Comparison of ENCODE assay signal across 11 mouse cellular contexts in genomic region chr13:56172901-56173545, GRCm38 (mm10). TPM values are rescaled to one million over a fixed set of nuclear protein-coding genes. Genes with fewer than 3 reads are reported as not detected.
DNase-seq lines count a peak whose midpoint lies in the region; ATAC-seq and TF ChIP-seq lines count a peak whose summit lies in the region.
"Had no signal": no experiment of that assay in that cellular context is flagged by ENCODE, and none has a peak within 500 bp of the region (broad histone marks: within the 10 kb centered on the region; RNA-seq: fewer than 3 reads in every experiment).

No protein-coding gene starts in this region.

- peaks cover 25% of the 10 kb centered on the region for H3K27me3 ChIP-seq in heart, embryonic 10.5 days (ENCODE audit: insufficient read depth, poor library complexity, severe bottlenecking)
- H3K27me3 ChIP-seq in limb, embryonic 13.5 days, result no peaks in the 10 kb centered on the region
- no peaks in the 10 kb centered on the region for H3K27me3 ChIP-seq in stomach, postnatal 0 days (ENCODE audit: control insufficient read depth, insufficient read depth, low read length)

- TF ChIP-seq CTCF in stomach, postnatal 0 days (IDR thresholded peaks at IDR 0.05; ENCODE audit: low read depth), result no peak

- H3K9me3 ChIP-seq in heart, embryonic 10.5 days, result no peaks in the 10 kb centered on the region
- H3K9me3 ChIP-seq in limb, embryonic 13.5 days, result no peaks in the 10 kb centered on the region
- H3K9me3 ChIP-seq in stomach, postnatal 0 days (ENCODE audit: control insufficient read depth, low read length), result no peaks in the 10 kb centered on the region

- no peaks in the 10 kb centered on the region for H3K36me3 ChIP-seq in heart, embryonic 10.5 days
- no peaks in the 10 kb centered on the region for H3K36me3 ChIP-seq in limb, embryonic 13.5 days
- no peaks in the 10 kb centered on the region for H3K36me3 ChIP-seq in stomach, postnatal 0 days (ENCODE audit: control insufficient read depth, insufficient read depth, low read length)

- H3K9ac ChIP-seq in limb, embryonic 13.5 days, result no peak overlapping the region
- H3K9ac ChIP-seq in stomach, postnatal 0 days (ENCODE audit: low read length), result no peak overlapping the region
- H3K9ac ChIP-seq: liver, embryonic 14.5 days had no signal

- H3K27ac ChIP-seq in heart, embryonic 10.5 days, result peak overlapping the region; percentile 36; the same call in 1 of the 2 replicates
- peak overlapping the region; percentile 35; the same call in 1 of the 2 replicates for H3K27ac ChIP-seq in limb, embryonic 13.5 days
- peak overlapping the region; percentile 35; the same call in 1 of the 2 replicates for H3K27ac ChIP-seq in stomach, postnatal 0 days (replicated peaks)
- H3K27ac ChIP-seq: liver, embryonic 14.5 days had no signal

- 45% methylated on average over 7 of the region's 7 CpGs for WGBS in heart, embryonic 10.5 days
- 39% methylated on average over 7 of the region's 7 CpGs for WGBS in limb, embryonic 13.5 days
- 44% methylated on average over 7 of the region's 7 CpGs for WGBS in stomach, postnatal 0 days

- H3K4me1 ChIP-seq in heart, embryonic 10.5 days, result peaks cover 30% of the 10 kb centered on the region
- H3K4me1 ChIP-seq in limb, embryonic 13.5 days, result peaks cover 85% of the 10 kb centered on the region
- no peaks in the 10 kb centered on the region for H3K4me1 ChIP-seq in stomach, postnatal 0 days (replicated peaks; ENCODE audit: control insufficient read depth, insufficient read depth)

- no peak for ATAC-seq in limb, embryonic 13.5 days (ENCODE audit: low FRiP score, low read depth)
- 0 out of 2 replicates have a peak, but pooled peaks have one; percentile 25 for ATAC-seq in stomach, postnatal 0 days (ENCODE audit: low FRiP score, low TSS enrichment)

- no peak for DNase-seq in heart, embryonic 10.5 days (ENCODE audit: low spot score)
- no peak for DNase-seq in heart, postnatal 4 days
- peak; percentile 33 for DNase-seq in thymus, postnatal 0 days (ENCODE audit: low spot score)
- no peak for DNase-seq in thymus, postnatal 10 days (ENCODE audit: low spot score in 2 of 2)
- DNase-seq in stomach, postnatal 0 days (ENCODE audit: low spot score), result no peak
- DNase-seq in cerebellum, adult 18-20 months, result no peak
- DNase-seq in embryo, embryonic 9.5 days (ENCODE audit: extremely low spot score), result no peak
- DNase-seq: gastrocnemius, postnatal 25 days; kidney, postnatal 14 days had no signal

- H3K4me2 ChIP-seq in limb, embryonic 13.5 days (replicated peaks), result no peak overlapping the region
- no peak overlapping the region for H3K4me2 ChIP-seq in stomach, postnatal 0 days (replicated peaks; ENCODE audit: low read depth)

- H3K4me3 ChIP-seq in heart, embryonic 10.5 days, result no peak overlapping the region
- H3K4me3 ChIP-seq in limb, embryonic 13.5 days, result no peak overlapping the region
- no peak overlapping the region for H3K4me3 ChIP-seq in stomach, postnatal 0 days (ENCODE audit: low read depth, low read length)

- no peak for TF ChIP-seq EP300 in stomach, postnatal 0 days (optimal IDR thresholded peaks at IDR 0.05)

RNA-seq across cellular contexts. Expression of gene Tifab, which starts 5.7 kb away (rescaled TPM):
- 0.31 and 1.0 TPM in 2 replicates for polyA plus RNA-seq in heart, embryonic 10.5 days (2016; fragmentation: Nextera tagmentation; extraction: Ambion mirVana)
- under 1 TPM; 0.65 to 0.69 TPM for total RNA-seq in heart, postnatal 4 days (2021)
- polyA plus RNA-seq in thymus, postnatal 0 days (2015; fragmentation: Nextera tagmentation; extraction: Ambion mirVana), result 4.8 and 5.4 TPM in 2 replicates
- polyA plus RNA-seq in limb, embryonic 13.5 days (2015; fragmentation: Nextera tagmentation; extraction: Ambion mirVana), result 1.5 and 1.7 TPM in 2 replicates
- 2.1 and 2.4 TPM in 2 replicates for polyA plus RNA-seq in stomach, postnatal 0 days (2015; fragmentation: Nextera tagmentation; extraction: Ambion mirVana)

RNA-seq across cellular contexts. Expression of gene H2afy, which starts 36.9 kb away (rescaled TPM):
- polyA plus RNA-seq in heart, embryonic 10.5 days (2016; fragmentation: Nextera tagmentation; extraction: Ambion mirVana), result 134 and 287 TPM in 2 replicates
- total RNA-seq in heart, postnatal 4 days (2021), result 10 to 100 TPM; 84.6 to 91.3 TPM
- 439 and 462 TPM in 2 replicates for polyA plus RNA-seq in thymus, postnatal 0 days (2015; fragmentation: Nextera tagmentation; extraction: Ambion mirVana)
- polyA plus RNA-seq in limb, embryonic 13.5 days (2015; fragmentation: Nextera tagmentation; extraction: Ambion mirVana), result 422 and 433 TPM in 2 replicates
- polyA plus RNA-seq in stomach, postnatal 0 days (2015; fragmentation: Nextera tagmentation; extraction: Ambion mirVana), result 150 and 157 TPM in 2 replicates
